Comparison of ENCODE assay signal across 7 mouse cellular contexts in genomic region chr11:60699524-60700075, GRCm38 (mm10). TPM values are rescaled to one million over a fixed set of nuclear protein-coding genes. Genes with fewer than 3 reads are reported as not detected.
A peak's percentile ranks its signal among the peaks of the same experiment; 100 is the strongest.
DNase-seq lines count a peak whose midpoint lies in the region; ATAC-seq and TF ChIP-seq lines count a peak whose summit lies in the region.

Gene Llgl1 (plus strand): TSS chr11:60699723.

- under 1% methylated on average over 56 of the region's 73 CpGs for WGBS in intestine, embryonic 16.5 days
- 0% methylated on average over 49 of the region's 73 CpGs for WGBS in midbrain, embryonic 12.5 days
- WGBS in small intestine, adult 2 months: under 1% methylated on average over 71 of the region's 73 CpGs

- no peak for TF ChIP-seq POLR2A in small intestine, adult 2 months (IDR thresholded peaks at IDR 0.05; ENCODE audit: low read depth, low read length)

- intact Hi-C loops in left cerebral cortex, postnatal 4 days (cut with DNase I): no loop called here

- DNase-seq in adrenal gland, adult 8-10 months: peak; percentile 67
- peak; percentile 90 for DNase-seq in embryo, embryonic 11.5 days (ENCODE audit: low read depth, low spot score)
- peak; percentile 86 to 90 for DNase-seq in gastrocnemius, postnatal 4 days (ENCODE audit: low spot score in 2 of 2)
- DNase-seq in left cerebral cortex, postnatal 4 days: peak; percentile 92

- peak within 1 kb of the TSS; percentile 87 for H3K4me2 ChIP-seq in intestine, embryonic 16.5 days (ENCODE audit: low read depth, low read length)
- peak within 1 kb of the TSS; percentile 82 for H3K4me2 ChIP-seq in midbrain, embryonic 12.5 days (replicated peaks)

- no peak for TF ChIP-seq CTCF in small intestine, adult 2 months (IDR thresholded peaks at IDR 0.05; ENCODE audit: extremely low read depth, insufficient read length, insufficient replicate concordance, low read depth, low read length)

- peaks cover 19% of the 10 kb centered on the region for H3K4me1 ChIP-seq in intestine, embryonic 16.5 days (ENCODE audit: control insufficient read depth, insufficient read depth, low read length)
- peaks cover 46% of the 10 kb centered on the region for H3K4me1 ChIP-seq in midbrain, embryonic 12.5 days
- peaks cover 2% of the 10 kb centered on the region for H3K4me1 ChIP-seq in small intestine, adult 2 months (ENCODE audit: control insufficient read depth, insufficient read depth, insufficient read length, low read length)

- H3K36me3 ChIP-seq in intestine, embryonic 16.5 days (ENCODE audit: control insufficient read depth, insufficient read depth, low read length): peaks cover 1% of the 10 kb centered on the region; the same call in 1 of the 2 replicates
- peaks cover 10% of the 10 kb centered on the region for H3K36me3 ChIP-seq in midbrain, embryonic 12.5 days
- H3K36me3 ChIP-seq in small intestine, adult 2 months (ENCODE audit: control insufficient read depth, insufficient read depth, low read length): no peaks in the 10 kb centered on the region; the same call in 1 of the 2 replicates

- no peaks in the 10 kb centered on the region for H3K9me3 ChIP-seq in intestine, embryonic 16.5 days (ENCODE audit: control insufficient read depth, low read length)
- H3K9me3 ChIP-seq in midbrain, embryonic 12.5 days: no peaks in the 10 kb centered on the region

- peak; percentile 90 for ATAC-seq in intestine, embryonic 16.5 days
- peak; percentile 83 for ATAC-seq in midbrain, embryonic 12.5 days (ENCODE audit: low FRiP score, low read depth)

- no peaks in the 10 kb centered on the region for H3K27me3 ChIP-seq in intestine, embryonic 16.5 days (replicated peaks; ENCODE audit: control insufficient read depth, insufficient read depth, low read length)
- H3K27me3 ChIP-seq in midbrain, embryonic 12.5 days: no peaks in the 10 kb centered on the region
- no peaks in the 10 kb centered on the region for H3K27me3 ChIP-seq in small intestine, adult 2 months (ENCODE audit: control insufficient read depth, insufficient read depth, low read length)

- peak within 1 kb of the TSS; percentile 94 for H3K9ac ChIP-seq in intestine, embryonic 16.5 days (ENCODE audit: low read depth, low read length)
- peak within 1 kb of the TSS; percentile 97 for H3K9ac ChIP-seq in midbrain, embryonic 12.5 days (replicated peaks)

- peak within 1 kb of the TSS; percentile 77 for H3K27ac ChIP-seq in intestine, embryonic 16.5 days (ENCODE audit: low read length)
- H3K27ac ChIP-seq in midbrain, embryonic 12.5 days (replicated peaks): peak within 1 kb of the TSS; percentile 90
- H3K27ac ChIP-seq in small intestine, adult 2 months (ENCODE audit: insufficient read depth, low read depth, low read length): peak within 1 kb of the TSS; percentile 54

- peak within 1 kb of the TSS; percentile 91 for H3K4me3 ChIP-seq in intestine, embryonic 16.5 days (ENCODE audit: low read length)
- H3K4me3 ChIP-seq in midbrain, embryonic 12.5 days: peak within 1 kb of the TSS; percentile 76
- H3K4me3 ChIP-seq in small intestine, adult 2 months (ENCODE audit: low read depth, low read length): peak within 1 kb of the TSS; percentile 89

RNA-seq across cellular contexts. Expression of gene Llgl1, which starts in this region (rescaled TPM):
- total RNA-seq in adrenal gland, adult 8-10 months (2022): 10 to 100 TPM; 26.4 to 39.3 (median 32.0) TPM
- 10 to 100 TPM; 29.7 to 32.0 TPM for total RNA-seq in gastrocnemius, postnatal 4 days (2021)
- 30.3 TPM in 2 replicates for polyA plus RNA-seq in intestine, embryonic 16.5 days (2015; fragmentation: Nextera tagmentation; extraction: Ambion mirVana)
- 10 to 100 TPM; 42.2 to 43.4 TPM for total RNA-seq in left cerebral cortex, postnatal 4 days (2021)
- 135 TPM in 2 replicates for polyA plus RNA-seq in midbrain, embryonic 12.5 days (2016; fragmentation: Nextera tagmentation; extraction: Ambion mirVana)
- 18.9 and 32.4 TPM in 2 replicates for polyA plus RNA-seq in small intestine, adult 2 months (2012; rRNA removed)

Comparison
In these comparisons a context has a peak if more than half of its experiments do, and no peak if none do; other contexts are left out.
1. Peak in every context shown above with its lines: DNase-seq, ATAC-seq, H3K4me3 ChIP-seq and H3K27ac ChIP-seq.